Mouse (Mus musculus): ENCODE results near the gene Trim26. TPM values are rescaled to one million over a fixed set of nuclear protein-coding genes. Genes with fewer than 3 reads are reported as not detected.

The Trim26 gene
- polyA plus RNA-seq, 1 experiment from 2014 or later, result 55.8 TPM

DNA sequence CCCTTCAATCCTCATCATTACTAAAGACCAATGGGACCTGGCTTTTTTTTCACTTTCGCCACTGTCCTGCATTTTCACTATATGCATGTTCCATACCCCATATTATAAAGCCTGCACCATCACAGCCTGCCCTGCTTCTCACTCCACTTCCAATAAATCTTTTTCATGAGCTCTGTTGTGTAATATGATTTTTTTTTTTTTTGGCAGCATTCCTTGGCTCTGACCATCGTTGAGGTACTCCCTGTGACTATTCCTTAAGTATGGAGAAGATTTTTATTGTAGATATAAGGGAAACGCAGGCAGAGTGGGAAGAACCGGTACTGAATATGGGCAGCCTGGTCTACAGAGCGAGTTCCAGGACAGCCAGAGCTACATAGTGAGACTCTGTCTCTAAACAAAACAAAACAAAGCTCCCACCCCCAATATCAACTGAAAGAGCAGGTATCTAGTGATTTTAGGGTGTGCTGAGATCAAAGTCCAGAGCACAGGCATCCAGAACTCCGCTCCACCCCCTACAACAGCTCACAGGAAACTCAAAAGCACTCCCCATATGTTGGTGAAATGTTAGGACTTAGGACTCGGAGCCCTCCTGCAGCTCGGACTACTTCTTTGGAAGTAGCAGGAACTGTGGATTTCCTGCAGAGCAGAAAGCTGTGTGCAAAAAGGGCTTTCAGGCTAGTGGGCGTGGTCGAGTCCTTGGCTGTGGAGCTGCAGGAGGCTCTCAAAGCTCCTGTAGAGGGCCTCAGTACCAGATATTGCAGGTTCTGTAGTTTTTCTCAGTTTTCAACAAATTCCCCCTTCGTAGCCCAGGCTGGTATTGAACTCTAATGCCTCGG lies 1.1 kb upstream of the Trim26 start:
- no peak for ATAC-seq (ENCODE audit: insufficient number of reproducible peaks, insufficient read depth, low FRiP score, low TSS enrichment)
- 32% methylated on average over 12 of the region's 12 CpGs for WGBS

DNA sequence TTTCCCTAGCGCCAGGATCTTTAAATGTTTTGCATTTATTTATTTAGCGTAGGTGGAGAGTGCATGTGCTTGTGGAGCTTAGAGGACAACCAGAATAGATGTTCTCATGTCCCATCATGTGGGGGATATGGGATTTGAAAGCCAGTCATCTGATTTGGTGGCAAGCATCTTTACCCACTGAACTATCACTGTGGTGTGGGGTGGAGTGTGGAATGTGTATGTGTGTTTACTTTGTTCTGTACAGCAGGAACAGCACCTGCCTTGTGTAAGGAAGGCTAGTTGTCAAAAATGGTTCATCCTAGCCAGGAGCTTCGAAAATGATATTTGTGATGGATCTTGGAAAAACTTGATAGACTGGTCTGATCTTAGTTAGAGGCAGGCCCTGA lies 514 bp upstream of the Trim26 start:
- H3K27ac ChIP-seq, result peak overlapping the region; percentile 90
- peak; percentile 35; the same call in 1 of the 2 replicates for ATAC-seq (ENCODE audit: insufficient number of reproducible peaks, insufficient read depth, low FRiP score, low TSS enrichment)
- whole genome bisulfite sequencing, result 16% methylated on average over 3 of the region's 3 CpGs

More for the DNA sequence above, 1.1 kb upstream of the Trim26 start:
- Histone ChIP-seq H3K4me1 (peaks cover 7% of the 10 kb centered on the region), H3K4me2 (replicated peaks) (peak overlapping the region; percentile 60), H3K9ac (no peak overlapping the region), H3K4me3 (no peak overlapping the region), H3K27me3 (no peaks in the 10 kb centered on the region), H3K27ac (peak overlapping the region; percentile 90; the same call in 1 of the 2 replicates), H3K9me3 (no peaks in the 10 kb centered on the region), H3K36me3 (no peaks in the 10 kb centered on the region)

GRCm38 (mm10) chr17:36839001-36839400 lies 2.1 kb downstream of the Trim26 start:
- H3K9me3 ChIP-seq, result no peaks in the 10 kb centered on the region
- H3K27me3 ChIP-seq, result no peaks in the 10 kb centered on the region
- no peak overlapping the region for H3K4me3 ChIP-seq
- no peak overlapping the region for H3K9ac ChIP-seq
- H3K36me3 ChIP-seq, result no peaks in the 10 kb centered on the region
- no peak overlapping the region for H3K4me2 ChIP-seq (replicated peaks)
- ATAC-seq (ENCODE audit: insufficient number of reproducible peaks, insufficient read depth, low FRiP score, low TSS enrichment), result no peak
- 82% methylated on average over 5 of the region's 5 CpGs for WGBS
- peaks cover 7% of the 10 kb centered on the region for H3K4me1 ChIP-seq
- H3K27ac ChIP-seq, result no peak overlapping the region

More for the DNA sequence above, 514 bp upstream of the Trim26 start:
- peaks cover 7% of the 10 kb centered on the region for H3K4me1 ChIP-seq
- H3K9me3 ChIP-seq, result no peaks in the 10 kb centered on the region
- no peaks in the 10 kb centered on the region for H3K27me3 ChIP-seq
- peak overlapping the region; percentile 62 for H3K4me3 ChIP-seq
- H3K9ac ChIP-seq, result peak overlapping the region; percentile 75
- H3K36me3 ChIP-seq, result no peaks in the 10 kb centered on the region
- peak overlapping the region; percentile 60 for H3K4me2 ChIP-seq (replicated peaks)

DNA sequence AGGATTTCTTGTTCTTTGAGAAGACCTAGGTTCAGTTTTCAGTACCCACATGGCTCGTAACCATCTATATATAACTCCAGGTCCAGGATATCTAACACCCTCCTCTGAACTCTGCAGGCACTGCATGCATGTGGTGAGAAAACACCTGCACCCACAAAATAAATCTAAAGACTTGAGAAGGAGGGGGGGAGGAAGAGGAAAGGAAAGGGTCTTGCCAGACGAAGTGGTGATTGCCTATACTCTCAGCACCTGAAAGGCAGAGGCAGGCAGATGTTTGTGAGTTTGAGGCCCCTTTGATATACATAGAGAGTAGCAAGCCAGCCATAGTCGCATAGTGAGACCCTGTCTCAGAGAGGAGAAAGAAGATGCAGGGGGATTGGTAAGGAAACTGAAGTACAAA lies 3.0 kb downstream of the Trim26 start:
- Histone ChIP-seq H3K36me3 (no peaks in the 10 kb centered on the region), H3K27ac (no peak overlapping the region), H3K4me2 (replicated peaks) (no peak overlapping the region), H3K4me3 (no peak overlapping the region), H3K27me3 (no peaks in the 10 kb centered on the region), H3K9ac (no peak overlapping the region), H3K9me3 (no peaks in the 10 kb centered on the region), H3K4me1 (peaks cover 7% of the 10 kb centered on the region)
- 85% methylated on average over 3 of the region's 3 CpGs for WGBS
- ATAC-seq (ENCODE audit: insufficient number of reproducible peaks, insufficient read depth, low FRiP score, low TSS enrichment), result no peak

DNA sequence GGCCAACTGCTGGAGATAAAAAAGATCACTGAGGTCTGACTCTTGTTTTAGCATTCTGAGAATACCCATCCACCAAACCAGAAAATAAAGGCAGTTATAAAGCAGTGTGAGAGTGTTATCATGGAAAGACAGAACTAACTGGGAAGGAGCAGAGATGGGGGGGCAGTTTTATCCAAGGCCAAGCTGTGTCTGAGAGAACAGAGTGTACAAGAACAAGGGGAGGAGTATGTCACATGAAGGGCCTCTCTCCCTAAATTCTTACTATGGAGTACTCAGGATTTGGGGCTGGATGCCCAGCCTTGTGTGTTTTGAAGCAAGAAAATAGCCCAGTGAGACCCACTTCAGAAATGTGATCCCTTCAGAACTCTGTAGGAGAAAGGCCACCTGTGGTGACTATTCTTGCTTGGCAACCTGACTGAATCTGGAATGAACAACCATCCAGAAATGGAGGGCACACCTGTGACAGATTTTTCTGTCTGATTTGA lies 4.1 kb downstream of the Trim26 start:
- no peaks in the 10 kb centered on the region for H3K36me3 ChIP-seq
- H3K27me3 ChIP-seq, result no peaks in the 10 kb centered on the region
- no peak overlapping the region for H3K4me3 ChIP-seq
- no peak overlapping the region for H3K27ac ChIP-seq
- H3K9me3 ChIP-seq, result no peaks in the 10 kb centered on the region
- no peak overlapping the region for H3K9ac ChIP-seq
- H3K4me2 ChIP-seq (replicated peaks), result no peak overlapping the region
- no peak for ATAC-seq (ENCODE audit: insufficient number of reproducible peaks, insufficient read depth, low FRiP score, low TSS enrichment)
- peaks cover 6% of the 10 kb centered on the region for H3K4me1 ChIP-seq

DNA sequence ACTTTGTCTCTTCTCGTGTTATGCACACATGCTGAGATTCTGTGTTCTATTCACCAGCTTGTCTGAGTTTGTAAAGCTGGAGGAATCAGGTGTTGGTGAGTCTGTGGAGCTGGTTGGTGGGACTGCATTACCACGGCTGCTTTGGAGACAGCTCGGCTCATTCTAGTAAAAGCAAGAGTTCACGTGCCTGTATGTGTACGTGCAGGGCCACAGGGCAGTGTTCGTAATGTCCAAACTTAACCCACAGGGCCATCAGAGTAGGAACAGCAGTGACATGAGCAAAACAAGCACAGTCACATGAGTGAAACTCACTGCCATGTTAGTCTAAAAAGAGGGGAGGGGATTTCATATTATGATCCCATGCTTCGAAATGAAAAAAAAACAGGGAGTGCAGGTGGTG lies 6.8 kb downstream of the Trim26 start:
- no peak overlapping the region for H3K9ac ChIP-seq
- no peaks in the 10 kb centered on the region for H3K27me3 ChIP-seq
- no peaks in the 10 kb centered on the region for H3K4me1 ChIP-seq
- H3K4me2 ChIP-seq (replicated peaks), result no peak overlapping the region
- ATAC-seq (ENCODE audit: insufficient number of reproducible peaks, insufficient read depth, low FRiP score, low TSS enrichment), result no peak
- no peaks in the 10 kb centered on the region for H3K36me3 ChIP-seq
- no peaks in the 10 kb centered on the region for H3K9me3 ChIP-seq
- WGBS, result 85% methylated on average over 7 of the region's 7 CpGs
- no peak overlapping the region for H3K27ac ChIP-seq
- no peak overlapping the region for H3K4me3 ChIP-seq

- no peak overlapping the region for H3K4me2 ChIP-seq (replicated peaks)
- H3K4me3 ChIP-seq, result no peak overlapping the region
- no peak overlapping the region for H3K27ac ChIP-seq
- no peak overlapping the region for H3K9ac ChIP-seq
- H3K9me3 ChIP-seq, result no peaks in the 10 kb centered on the region
- H3K36me3 ChIP-seq, result no peaks in the 10 kb centered on the region
- ATAC-seq (ENCODE audit: insufficient number of reproducible peaks, insufficient read depth, low FRiP score, low TSS enrichment), result no peak
- H3K27me3 ChIP-seq, result no peaks in the 10 kb centered on the region
- no peaks in the 10 kb centered on the region for H3K4me1 ChIP-seq
Measured at GRCm38 (mm10) chr17:36844286-36844719, 7.4 kb downstream of the Trim26 start.

- Histone ChIP-seq H3K36me3 (no peaks in the 10 kb centered on the region), H3K27ac (no peak overlapping the region), H3K4me3 (no peak overlapping the region), H3K4me1 (no peaks in the 10 kb centered on the region), H3K4me2 (replicated peaks) (no peak overlapping the region), H3K9ac (no peak overlapping the region), H3K9me3 (no peaks in the 10 kb centered on the region), H3K27me3 (no peaks in the 10 kb centered on the region)
- 83% methylated on average over 1 of the region's 1 CpGs for WGBS
- 0 out of 2 replicates have a peak, but pooled peaks have one; percentile 28 for ATAC-seq (ENCODE audit: insufficient number of reproducible peaks, insufficient read depth, low FRiP score, low TSS enrichment)
Measured at GRCm38 (mm10) chr17:36844725-36845124, 7.8 kb downstream of the Trim26 start.

- Histone ChIP-seq H3K9ac (no peak overlapping the region), H3K36me3 (peaks cover 33% of the 10 kb centered on the region), H3K27me3 (no peaks in the 10 kb centered on the region), H3K4me3 (no peak overlapping the region), H3K9me3 (no peaks in the 10 kb centered on the region), H3K4me1 (no peaks in the 10 kb centered on the region), H3K4me2 (replicated peaks) (no peak overlapping the region), H3K27ac (no peak overlapping the region)
- no peak for ATAC-seq (ENCODE audit: insufficient number of reproducible peaks, insufficient read depth, low FRiP score, low TSS enrichment)
- WGBS, result 87% methylated on average over 5 of the region's 5 CpGs
Measured at GRCm38 (mm10) chr17:36848911-36849310, 12.0 kb downstream of the Trim26 start.

GRCm38 (mm10) chr17:36849992-36850391 lies 13.1 kb downstream of the Trim26 start:
- no peak for ATAC-seq (ENCODE audit: insufficient number of reproducible peaks, insufficient read depth, low FRiP score, low TSS enrichment)
- peaks cover 41% of the 10 kb centered on the region for H3K36me3 ChIP-seq

GRCm38 (mm10) chr17:36851200-36851599 lies 14.3 kb downstream of the Trim26 start:
- H3K4me3 ChIP-seq, result no peak overlapping the region
- WGBS, result 89% methylated on average over 5 of the region's 5 CpGs
- no peak overlapping the region for H3K9ac ChIP-seq
- ATAC-seq (ENCODE audit: insufficient number of reproducible peaks, insufficient read depth, low FRiP score, low TSS enrichment), result no peak
- no peak overlapping the region for H3K27ac ChIP-seq
- peaks cover 52% of the 10 kb centered on the region for H3K36me3 ChIP-seq
- no peak overlapping the region for H3K4me2 ChIP-seq (replicated peaks)
- H3K27me3 ChIP-seq, result no peaks in the 10 kb centered on the region
- H3K4me1 ChIP-seq, result no peaks in the 10 kb centered on the region
- H3K9me3 ChIP-seq, result no peaks in the 10 kb centered on the region

More at GRCm38 (mm10) chr17:36849992-36850391, 13.1 kb downstream of the Trim26 start:
- no peak overlapping the region for H3K27ac ChIP-seq
- no peak overlapping the region for H3K9ac ChIP-seq
- no peak overlapping the region for H3K4me3 ChIP-seq
- H3K9me3 ChIP-seq, result no peaks in the 10 kb centered on the region
- H3K4me1 ChIP-seq, result no peaks in the 10 kb centered on the region
- H3K27me3 ChIP-seq, result no peaks in the 10 kb centered on the region
- 86% methylated on average over 2 of the region's 2 CpGs for WGBS
- H3K4me2 ChIP-seq (replicated peaks), result no peak overlapping the region

DNA sequence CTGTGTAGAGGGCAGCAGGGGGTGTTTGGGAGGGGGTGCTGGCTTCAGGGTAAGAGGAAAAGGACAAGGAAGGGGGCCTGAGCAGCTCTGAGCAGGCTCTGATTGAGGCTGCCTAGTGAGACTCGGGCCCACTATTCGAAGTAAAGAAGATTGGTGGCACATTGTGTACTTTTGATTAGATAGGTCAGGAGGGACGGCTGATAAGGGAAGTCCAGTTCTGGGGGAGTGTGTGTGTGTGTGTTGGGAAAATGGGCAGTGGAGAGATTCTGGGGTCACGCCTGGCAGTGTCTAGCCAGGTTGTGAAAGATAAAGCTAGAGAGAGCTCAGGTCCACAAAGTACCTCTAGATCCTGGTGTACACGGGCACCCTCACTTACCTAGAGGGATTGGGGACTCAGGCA lies 14.7 kb downstream of the Trim26 start:
- H3K9me3 ChIP-seq, result no peaks in the 10 kb centered on the region
- WGBS, result 91% methylated on average over 5 of the region's 5 CpGs
- peaks cover 56% of the 10 kb centered on the region for H3K36me3 ChIP-seq
- no peak overlapping the region for H3K4me2 ChIP-seq (replicated peaks)
- ATAC-seq (ENCODE audit: insufficient number of reproducible peaks, insufficient read depth, low FRiP score, low TSS enrichment), result no peak; the same call in 1 of the 2 replicates
- H3K27me3 ChIP-seq, result no peaks in the 10 kb centered on the region
- H3K9ac ChIP-seq, result no peak overlapping the region
- H3K27ac ChIP-seq, result no peak overlapping the region
- H3K4me1 ChIP-seq, result no peaks in the 10 kb centered on the region
- H3K4me3 ChIP-seq, result no peak overlapping the region

Measured in embryonic facial prominence, embryonic 12.5 days (tissue).